Mouse (Mus musculus) B cell, adult 2 months (primary cell): ENCODE data around the gene Uvssa.

Experiments used
- DNase-seq, 2 experiments: peaks; one replicate each; pipeline ENCODE4 v3.0.0; 2022

Uvssa gene

DNA sequence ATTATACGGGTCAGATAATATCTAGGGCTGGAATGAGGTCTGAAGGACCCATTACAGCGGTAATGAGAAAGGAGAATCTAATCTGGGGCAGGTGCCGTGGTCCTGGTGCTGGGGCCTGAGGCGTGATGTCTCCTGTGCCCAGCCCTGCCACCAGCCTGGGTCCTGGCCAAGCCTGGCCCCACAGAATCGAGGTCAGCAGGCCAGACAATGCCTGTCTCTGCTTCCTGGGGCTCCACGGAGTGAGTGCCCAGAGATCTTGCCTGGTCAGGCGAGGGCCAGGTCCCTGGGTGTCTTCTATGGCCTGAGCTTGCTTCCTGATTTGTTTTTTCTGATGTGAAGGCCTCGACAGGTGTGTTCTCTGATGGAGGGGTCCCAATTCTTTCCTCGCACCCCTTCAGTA is 65.4 kb downstream of the Uvssa start:
- DNase-seq, result no peak

GRCm38 (mm10) chr5:33455737-33456136 is 77.4 kb downstream of the Uvssa start:
- DNase-seq, result no peak

DNA sequence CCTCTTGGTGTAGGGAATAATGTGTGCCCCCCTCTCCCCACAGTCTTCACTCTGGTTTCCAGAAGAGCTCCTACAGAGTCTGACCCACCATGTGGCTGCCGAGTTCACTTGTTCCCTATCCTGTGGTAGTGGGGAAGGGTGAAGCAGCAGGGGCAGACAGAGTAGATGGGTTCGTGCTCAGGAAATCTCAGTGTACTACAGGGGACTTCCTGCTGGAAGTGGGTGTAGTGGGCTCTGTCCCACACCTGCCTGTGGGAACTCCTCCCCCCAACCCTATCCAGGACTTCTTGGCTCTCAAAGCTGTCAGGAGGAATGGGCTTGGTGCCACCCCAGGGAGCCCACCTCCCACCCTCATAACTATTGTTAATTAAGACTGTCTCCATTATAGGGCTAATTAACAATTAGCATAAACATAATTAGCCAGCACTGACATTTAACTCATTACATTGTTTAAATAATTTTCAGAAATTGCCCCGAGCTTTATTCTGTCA is 79.8 kb downstream of the Uvssa start:
- DNase-seq, result no peak

GRCm38 (mm10) chr5:33459111-33459510 is 80.8 kb downstream of the Uvssa start:
- no peak for DNase-seq

- DNase-seq, result no peak
Measured at GRCm38 (mm10) chr5:33464390-33464789, 86.0 kb downstream of the Uvssa start.

- no peak for DNase-seq
Measured at GRCm38 (mm10) chr5:33465464-33465863, 87.1 kb downstream of the Uvssa start.
